Mouse (Mus musculus): ENCODE measurements at regions not wholly inside any gene's neighbourhood (a gene's known extent, or its start where the extent isn't known, plus 50 kb on each side); places are given as distances from the start of the nearest gene placed in this dataset.

GRCm38 (mm10) chr15:50580811-50581210 is 3303.9 kb upstream of the Gm7489 start:
- TF ChIP-seq EP300 (IDR thresholded peaks at IDR 0.05; ENCODE audit: low read depth): no peak
- TF ChIP-seq CTCF (IDR thresholded peaks at IDR 0.05; ENCODE audit: low read depth): no peak

Data from heart, postnatal 0 days (tissue).